ENCODE assay signal across 10 mouse cellular contexts in genomic region chr15:98288566-98288965, GRCm38 (mm10).
DNase-seq lines count a peak whose midpoint lies in the region.
"Had no signal": no experiment of that assay in that cellular context is flagged by ENCODE, and none has a peak within 500 bp of the region (broad histone marks: within the 10 kb centered on the region; RNA-seq: fewer than 3 reads in every experiment).

No protein-coding gene starts in this region.

- peak; percentile 32 for DNase-seq in kidney, adult 11 months
- no peak for DNase-seq in kidney, postnatal 10 days
- DNase-seq in ZHBTc4 (ENCODE audit: low read depth, low spot score): peak; percentile 9
- peak; percentile 23 to 33 for DNase-seq in cerebellum, postnatal 36 days
- DNase-seq in thymus, postnatal 10 days (ENCODE audit: low spot score in 2 of 2): peak; percentile 42 to 57
- no peak for DNase-seq in frontal cortex, postnatal 14 days (ENCODE audit: low spot score in 2 of 2)
- no peak for DNase-seq in urinary bladder, postnatal 36 days (ENCODE audit: low spot score in 2 of 2)
- DNase-seq in urinary bladder, postnatal 4 days (ENCODE audit: low spot score in 2 of 2): no peak
- DNase-seq: forebrain, postnatal 0 days; lung, adult 18-20 months had no signal

Comparison
In these comparisons a context has a peak if more than half of its experiments do, and no peak if none do; other contexts are left out.
1. DNase-seq: peak in kidney, adult 11 months (single experiment), ZHBTc4 (single experiment), cerebellum, postnatal 36 days (2 of 2) and thymus, postnatal 10 days (2 of 2); none in kidney, postnatal 10 days (single experiment), frontal cortex, postnatal 14 days (0 of 2), urinary bladder, postnatal 36 days (0 of 2) and urinary bladder, postnatal 4 days (0 of 2).